Mouse (Mus musculus): ENCODE data around the gene Fndc3a. TPM values are rescaled to one million over a fixed set of nuclear protein-coding genes. Genes with fewer than 3 reads are reported as not detected.

Gene Fndc3a
- total RNA-seq, 2 experiments from 2014 or later, result 40.7 to 41.4 TPM

Other genes starting within 250 kb of the Fndc3a start
- gene Gm9195, start 218.2 kb downstream of the Fndc3a start, total RNA-seq (2021), result not detected